Mouse (Mus musculus) spleen, postnatal 4 days (tissue): Measurements from ENCODE around the gene Eme1.

Source experiments
- DNase-seq, 2 experiments: peaks; one replicate each; pipeline ENCODE4 v3.0.0; 2022; ENCODE audit warnings: low spot score in 2 of 2

The Eme1 gene

GRCm38 (mm10) chr11:94646457-94646856 lies 7.3 kb downstream of the Eme1 start:
- no peak for DNase-seq

- no peak for DNase-seq
Measured at GRCm38 (mm10) chr11:94644461-94645219, 9.1 kb downstream of the Eme1 start.

- DNase-seq, result no peak
Measured at GRCm38 (mm10) chr11:94634431-94634830, 19.3 kb downstream of the Eme1 start.

- no peak for DNase-seq
Measured at GRCm38 (mm10) chr11:94632988-94633387, 20.8 kb downstream of the Eme1 start.

GRCm38 (mm10) chr11:94631969-94632368 lies 21.8 kb downstream of the Eme1 start:
- no peak for DNase-seq

GRCm38 (mm10) chr11:94630199-94631011 lies 23.4 kb downstream of the Eme1 start:
- peak; percentile 28 to 74 for DNase-seq

GRCm38 (mm10) chr11:94629884-94630198 lies 23.9 kb downstream of the Eme1 start:
- DNase-seq, result no peak

GRCm38 (mm10) chr11:94629199-94629883 lies 24.4 kb downstream of the Eme1 start, which contains the start of gene Lrrc59:
Gene Lrrc59, plus strand, starts transcription at chr11:94629767.
- DNase-seq, result peak; percentile 93 to 99

- no peak for DNase-seq
Measured at GRCm38 (mm10) chr11:94622162-94622561, 31.6 kb downstream of the Eme1 start.

GRCm38 (mm10) chr11:94621458-94621852 lies 32.3 kb downstream of the Eme1 start:
- no peak for DNase-seq

- no peak for DNase-seq
Measured at GRCm38 (mm10) chr11:94620766-94621457, 32.9 kb downstream of the Eme1 start.

GRCm38 (mm10) chr11:94617646-94618045 lies 36.1 kb downstream of the Eme1 start:
- no peak for DNase-seq

- no peak for DNase-seq
Measured at GRCm38 (mm10) chr11:94615494-94615893, 38.3 kb downstream of the Eme1 start.

GRCm38 (mm10) chr11:94614603-94615002 lies 39.2 kb downstream of the Eme1 start:
- DNase-seq, result no peak

- DNase-seq, result no peak
Measured at GRCm38 (mm10) chr11:94610744-94611740, 42.7 kb downstream of the Eme1 start.

GRCm38 (mm10) chr11:94602356-94602955 lies 51.3 kb downstream of the Eme1 start:
- no peak for DNase-seq

- peak; percentile 66 to 80 for DNase-seq
Measured at GRCm38 (mm10) chr11:94601321-94602281, 52.2 kb downstream of the Eme1 start, which contains the start of gene Acsf2. Gene Acsf2, minus strand, starts transcription at chr11:94601871.

GRCm38 (mm10) chr11:94600447-94600846 lies 53.3 kb downstream of the Eme1 start:
- DNase-seq, result no peak
